Comparison of ENCODE assay signal across 2 mouse cellular contexts in the genomic region with DNA sequence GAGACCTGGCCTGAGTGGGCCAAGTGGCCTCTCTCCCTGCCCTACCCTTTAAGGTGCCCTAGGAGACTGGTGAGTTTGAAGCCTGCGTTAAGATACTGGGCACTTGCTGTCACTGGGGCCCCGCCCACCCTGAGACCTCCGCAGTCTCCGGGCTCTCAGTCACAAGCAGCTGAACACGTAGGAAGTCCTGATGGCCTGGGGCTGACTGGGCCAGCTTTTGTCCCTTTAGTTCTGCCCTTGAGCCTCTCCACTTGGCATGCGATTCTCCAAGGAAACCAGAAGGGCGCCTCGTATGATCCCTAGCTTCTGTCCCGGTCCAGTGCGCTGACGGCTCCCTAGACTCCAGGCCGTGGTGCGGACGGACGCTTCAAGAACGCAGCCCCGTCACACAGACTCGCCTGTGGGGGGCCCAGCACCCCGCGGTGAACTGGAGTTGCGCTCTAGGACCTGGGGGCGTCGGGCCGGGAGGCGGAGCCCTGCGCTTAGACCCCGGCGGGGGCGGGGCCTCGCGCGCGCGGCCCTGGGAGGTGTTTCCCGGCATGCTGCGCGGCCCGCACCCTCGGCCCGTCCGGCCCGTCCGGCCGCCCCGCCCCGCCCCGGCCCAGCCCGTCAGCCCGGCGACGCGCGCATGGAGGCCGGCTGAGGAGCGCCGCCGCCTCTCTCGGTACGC.
TF ChIP-seq lines count a peak whose summit lies in the region.

No protein-coding gene starts in this region.

TF ChIP-seq in C2C12, 6 proteins besides CTCF, POLR2A, EP300 and RAD21 (continued from another document):
- TF ChIP-seq MYOD1 (IDR thresholded peaks at IDR 0.05; ENCODE audit: control insufficient read depth, insufficient read length, low read depth) (no peak), MAX (IDR thresholded peaks at IDR 0.05) (peak; percentile 56)

TF ChIP-seq in myocyte, 11 proteins besides CTCF, POLR2A, EP300 and RAD21 (continued from another document):
- no peak for TF ChIP-seq CEBPB (IDR thresholded peaks at IDR 0.05; ENCODE audit: insufficient read depth, poor library complexity, severe bottlenecking)
